Mouse (Mus musculus): Measurements from ENCODE around the gene Zfp763. TPM values are rescaled to one million over a fixed set of nuclear protein-coding genes. Genes with fewer than 3 reads are reported as not detected.
A peak's percentile ranks its signal among the peaks of the same experiment; 100 is the strongest.

Gene Zfp763
- total RNA-seq (2021) = 1 to 10 TPM; 5.5 to 6.1 TPM
- long read RNA-seq, experiment 1, transcript Zfp763-201 (4 exons, 3,407 nt) = major isoform, 9 of 10 reads
- long read RNA-seq, experiment 1, partial matches to known transcripts = 0 of 10 reads
- long read RNA-seq, experiment 1, other reads (novel, unspliced or antisense) = 1 of 10 reads
- long read RNA-seq, experiment 2, transcript Zfp763-201 (4 exons, 3,407 nt) = major isoform, 5 of 8 reads
- long read RNA-seq, experiment 2, partial matches to known transcripts = 1 of 8 reads
- long read RNA-seq, experiment 2, other reads (novel, unspliced or antisense) = 2 of 8 reads

- peak; percentile 31 to 73 for DNase-seq (ENCODE audit: low spot score in 2 of 2)
Measured at GRCm38 (mm10) chr17:33032900-33033891, at the start of gene Zfp763. TSS of gene Zfp763 (minus strand) at chr17:33033402.

GRCm38 (mm10) chr17:33067958-33068357 is 34.8 kb upstream of the Zfp763 start, which contains the start of gene 4921501E09Rik:
TSS of gene 4921501E09Rik (minus strand) at chr17:33068058.
- no peak for DNase-seq (ENCODE audit: low spot score in 2 of 2)

- no peak for DNase-seq (ENCODE audit: low spot score in 2 of 2)
Measured at GRCm38 (mm10) chr17:33063001-33063400, 29.8 kb upstream of the Zfp763 start.

- DNase-seq (ENCODE audit: low spot score in 2 of 2) = no peak
Measured at GRCm38 (mm10) chr17:33058791-33059190, 25.6 kb upstream of the Zfp763 start.

- no peak for DNase-seq (ENCODE audit: low spot score in 2 of 2)
Measured at GRCm38 (mm10) chr17:33032376-33032775, 826 bp downstream of the Zfp763 start.

GRCm38 (mm10) chr17:33020434-33020833 is 12.8 kb downstream of the Zfp763 start:
- DNase-seq (ENCODE audit: low spot score in 2 of 2) = peak in 1 of 2 experiments; percentile 72

GRCm38 (mm10) chr17:33008337-33008736 is 24.9 kb downstream of the Zfp763 start:
- DNase-seq (ENCODE audit: low spot score in 2 of 2) = no peak

GRCm38 (mm10) chr17:32998492-32998891 is 34.7 kb downstream of the Zfp763 start:
- no peak for DNase-seq (ENCODE audit: low spot score in 2 of 2)

- peak; percentile 58 to 74 for DNase-seq (ENCODE audit: low spot score in 2 of 2)
Measured at GRCm38 (mm10) chr17:32992699-32993474, 40.3 kb downstream of the Zfp763 start, which contains the start of gene Zfp952. TSS of gene Zfp952 (plus strand) at chr17:32993129.

- DNase-seq (ENCODE audit: low spot score in 2 of 2) = peak in 1 of 2 experiments; percentile 13
Measured at GRCm38 (mm10) chr17:32991965-32992698, 41.1 kb downstream of the Zfp763 start.

- DNase-seq (ENCODE audit: low spot score in 2 of 2) = no peak
Measured at GRCm38 (mm10) chr17:32986301-32986700, 46.9 kb downstream of the Zfp763 start.

GRCm38 (mm10) chr17:32981361-32981760 is 51.8 kb downstream of the Zfp763 start:
- DNase-seq (ENCODE audit: low spot score in 2 of 2) = no peak

Other genes with a start within 250 kb of the Zfp763 start
- 10 to 100 TPM; 42.7 to 43.1 TPM for gene Zfp871, start 245.1 kb downstream of the Zfp763 start, total RNA-seq (2021)
- 1 to 10 TPM in 1 of 2 experiments, under 1 TPM in 1; 0.73 to 1.2 TPM for gene Zfp811, start 223.5 kb downstream of the Zfp763 start, total RNA-seq (2021)
- 10 to 100 TPM in 1 of 2 experiments, 1 to 10 TPM in 1; 8.7 to 10.7 TPM for gene Zfp799, start 203.1 kb downstream of the Zfp763 start, total RNA-seq (2021)
- gene Zfp870, start 141.8 kb downstream of the Zfp763 start, total RNA-seq (2021) = 10 to 100 TPM in 1 of 2 experiments, 1 to 10 TPM in 1; 7.4 to 10.4 TPM
- under 1 TPM; 0.12 to 0.13 TPM for gene Cyp4f14, start 116.1 kb downstream of the Zfp763 start, total RNA-seq (2021)
- 10 to 100 TPM; 12.7 to 13.9 TPM for gene Cyp4f13, start 86.0 kb downstream of the Zfp763 start, total RNA-seq (2021)
- gene Zfp472, start 67.6 kb downstream of the Zfp763 start, total RNA-seq (2021) = 1 to 10 TPM; 3.3 to 4.7 TPM
- 1 to 10 TPM; 6.7 to 8.1 TPM for gene Zfp952, start 40.3 kb downstream of the Zfp763 start, total RNA-seq (2021)
- gene 4921501E09Rik, start 34.7 kb upstream of the Zfp763 start, total RNA-seq (2021) = not detected
- 1 to 10 TPM; 4.6 to 5.6 TPM for gene Zfp563, start 55.9 kb upstream of the Zfp763 start, total RNA-seq (2021)
- gene Morc2b, start 106.3 kb upstream of the Zfp763 start, total RNA-seq (2021) = under 1 TPM in 1 of 2 experiments, not detected in 1; 0.07 TPM
- not detected for gene Olfr55, start 135.0 kb upstream of the Zfp763 start, total RNA-seq (2021)
- not detected for gene Olfr239, start 157.9 kb upstream of the Zfp763 start, total RNA-seq (2021)
- gene Olfr1564, start 188.3 kb upstream of the Zfp763 start, total RNA-seq (2021) = under 1 TPM; 0.15 to 0.23 TPM
- gene Zfp955a, start 221.7 kb upstream of the Zfp763 start, total RNA-seq (2021) = 1 to 10 TPM; 6.7 to 8.2 TPM
- under 1 TPM in 1 of 2 experiments, not detected in 1; 0.03 TPM for gene Olfr63, start 231.3 kb upstream of the Zfp763 start, total RNA-seq (2021)